Mouse (Mus musculus) megakaryocyte, embryonic 14.5 days (primary cell): Measurements from ENCODE around the gene Aplp2. TPM values are rescaled to one million over a fixed set of nuclear protein-coding genes. Genes with fewer than 3 reads are reported as not detected.

Experiments
- H3K27me3 ChIP-seq: replicated peaks from 2 replicates; pipeline ENCODE3; 2012; ENCODE audit warnings: inconsistent platforms
- H3K36me3 ChIP-seq: replicated peaks from 2 replicates; pipeline ENCODE3; 2012; ENCODE audit warnings: low read length, inconsistent platforms, mixed read lengths
- H3K4me1 ChIP-seq: 2 replicates; pipeline ENCODE4 v1.6.1; 2012; ENCODE audit warnings: inconsistent platforms
- H3K4me3 ChIP-seq: replicated peaks from 2 replicates; pipeline ENCODE3; 2012; ENCODE audit warnings: moderate library complexity, mild to moderate bottlenecking, inconsistent platforms
- H3K9me3 ChIP-seq: 2 replicates; pipeline ENCODE4 v1.6.1; 2012; ENCODE audit warnings: inconsistent platforms
- FLI1 ChIP-seq: IDR thresholded peaks from 2 replicates; pipeline ENCODE4 v1.6.1; 2012; ENCODE audit warnings: low read length, inconsistent platforms, mixed read lengths
- GATA1 ChIP-seq: IDR thresholded peaks from 3 replicates; pipeline ENCODE4 v1.6.1; 2012; ENCODE audit warnings: mixed read lengths, low read length, inconsistent platforms, borderline replicate concordance
- polyA plus RNA-seq: library from polyadenylated mRNA; stranded (reverse); fragments of >175 nt; gene quantifications from 2 replicates; pipeline ENCODE4 v1.2.3, GENCODE M21; 2012; ENCODE audit warnings: low replicate concordance; ENCODE audit not compliant: insufficient read depth

Gene Aplp2
- polyA plus RNA-seq = 4.7 TPM in 1 of 2 replicates, not detected in the other

GRCm38 (mm10) chr9:31211690-31212499 lies at the start of gene Aplp2:
TSS of gene Aplp2 (minus strand) at chr9:31211815.
- Histone ChIP-seq H3K4me1 (peaks cover 20% of the 10 kb centered on the region), H3K36me3 (no peaks in the 10 kb centered on the region), H3K27me3 (peaks cover 52% of the 10 kb centered on the region), H3K9me3 (no peaks in the 10 kb centered on the region), H3K4me3 (peak within 1 kb of the TSS; percentile 95)
- TF ChIP-seq FLI1 = no peak
- no peak for TF ChIP-seq GATA1

GRCm38 (mm10) chr9:31260219-31260618 lies 48.6 kb upstream of the Aplp2 start:
- Histone ChIP-seq H3K9me3 (peaks cover 6% of the 10 kb centered on the region), H3K4me3 (no peak overlapping the region), H3K36me3 (no peaks in the 10 kb centered on the region), H3K4me1 (peaks cover 6% of the 10 kb centered on the region), H3K27me3 (peaks cover 12% of the 10 kb centered on the region)
- no peak for TF ChIP-seq FLI1
- TF ChIP-seq GATA1 = no peak

- TF ChIP-seq GATA1 (no peak), FLI1 (no peak)
- peaks cover 24% of the 10 kb centered on the region for H3K4me1 ChIP-seq
These were observed 46.6 kb upstream of the Aplp2 start for GRCm38 (mm10) chr9:31258237-31258636.

GRCm38 (mm10) chr9:31255953-31256352 lies 44.3 kb upstream of the Aplp2 start:
- Histone ChIP-seq H3K9me3 (no peaks in the 10 kb centered on the region), H3K4me1 (peaks cover 26% of the 10 kb centered on the region), H3K4me3 (no peak overlapping the region), H3K27me3 (peaks cover 12% of the 10 kb centered on the region), H3K36me3 (no peaks in the 10 kb centered on the region)
- TF ChIP-seq GATA1 (no peak), FLI1 (no peak)

More at GRCm38 (mm10) chr9:31258237-31258636, 46.6 kb upstream of the Aplp2 start:
- Histone ChIP-seq H3K36me3 (no peaks in the 10 kb centered on the region), H3K9me3 (peaks cover 4% of the 10 kb centered on the region), H3K27me3 (peaks cover 12% of the 10 kb centered on the region), H3K4me3 (no peak overlapping the region)

- H3K9me3 ChIP-seq = no peaks in the 10 kb centered on the region
- peak overlapping the region; percentile 38 for H3K4me3 ChIP-seq
- TF ChIP-seq GATA1 (no peak), FLI1 (no peak)
- no peaks in the 10 kb centered on the region for H3K36me3 ChIP-seq
- peaks cover 12% of the 10 kb centered on the region for H3K27me3 ChIP-seq
- peaks cover 26% of the 10 kb centered on the region for H3K4me1 ChIP-seq
These were observed 43.0 kb upstream of the Aplp2 start for GRCm38 (mm10) chr9:31254697-31255004.

GRCm38 (mm10) chr9:31253866-31254696 lies 42.5 kb upstream of the Aplp2 start:
- Histone ChIP-seq H3K4me1 (peaks cover 26% of the 10 kb centered on the region), H3K9me3 (no peaks in the 10 kb centered on the region)
- TF ChIP-seq GATA1 = no peak
- no peak for TF ChIP-seq FLI1

GRCm38 (mm10) chr9:31253311-31253734 lies 41.7 kb upstream of the Aplp2 start:
- TF ChIP-seq FLI1 = no peak
- TF ChIP-seq GATA1 = no peak
- Histone ChIP-seq H3K4me3 (peak overlapping the region; percentile 72), H3K36me3 (no peaks in the 10 kb centered on the region), H3K9me3 (no peaks in the 10 kb centered on the region), H3K27me3 (peaks cover 8% of the 10 kb centered on the region), H3K4me1 (peaks cover 26% of the 10 kb centered on the region)

More at GRCm38 (mm10) chr9:31253866-31254696, 42.5 kb upstream of the Aplp2 start:
- peaks cover 8% of the 10 kb centered on the region for H3K27me3 ChIP-seq
- H3K4me3 ChIP-seq = peak overlapping the region; percentile 72
- H3K36me3 ChIP-seq = no peaks in the 10 kb centered on the region

- Histone ChIP-seq H3K9me3 (no peaks in the 10 kb centered on the region), H3K4me3 (peak overlapping the region; percentile 59), H3K4me1 (peaks cover 26% of the 10 kb centered on the region), H3K27me3 (peaks cover 5% of the 10 kb centered on the region), H3K36me3 (no peaks in the 10 kb centered on the region)
- TF ChIP-seq FLI1 (no peak), GATA1 (no peak)
These were observed 40.7 kb upstream of the Aplp2 start for GRCm38 (mm10) chr9:31252182-31252799.

- H3K9me3 ChIP-seq = no peaks in the 10 kb centered on the region
- TF ChIP-seq GATA1 (no peak), FLI1 (no peak)
- H3K4me3 ChIP-seq = no peak overlapping the region
- H3K4me1 ChIP-seq = peaks cover 9% of the 10 kb centered on the region
- H3K36me3 ChIP-seq = no peaks in the 10 kb centered on the region
- peaks cover 10% of the 10 kb centered on the region for H3K27me3 ChIP-seq
These were observed 36.0 kb upstream of the Aplp2 start for GRCm38 (mm10) chr9:31247447-31248220.
